Mouse (Mus musculus) stomach, embryonic 14.5 days (tissue): ENCODE results near the gene Sept3. TPM values are rescaled to one million over a fixed set of nuclear protein-coding genes. Genes with fewer than 3 reads are reported as not detected.

Experiments
- ATAC-seq: fragments of 200-750 bp; cut with Nextera tagmentation; 2 replicates; pipeline ENCODE4 v1.8.0; 2017; ENCODE audit warnings: low read depth, moderate TSS enrichment; ENCODE audit not compliant: insufficient number of reproducible peaks, insufficient read depth, low FRiP score
- H3K27ac ChIP-seq: fragments of 300-500 bp; sonication (generic); 2 replicates; pipeline ENCODE4 v1.5.1; 2014; ENCODE audit warnings: mild to moderate bottlenecking, low read length, moderate library complexity, mixed read lengths
- H3K27me3 ChIP-seq: fragments of 300-500 bp; sonication (generic); 2 replicates; pipeline ENCODE4 v1.6.1; 2014; ENCODE audit warnings: low read length, control low read depth, mixed read lengths; ENCODE audit not compliant: control insufficient read depth, insufficient read depth
- H3K36me3 ChIP-seq: fragments of 300-500 bp; sonication (generic); 2 replicates; pipeline ENCODE4 v1.6.1; 2014; ENCODE audit warnings: mild to moderate bottlenecking, control low read depth, low read length, moderate library complexity, mixed read lengths; ENCODE audit not compliant: control insufficient read depth, insufficient read depth
- H3K4me1 ChIP-seq: fragments of 300-500 bp; sonication (generic); 2 replicates; pipeline ENCODE4 v1.6.1; 2014; ENCODE audit warnings: low read length, control low read depth, mixed read lengths; ENCODE audit not compliant: control insufficient read depth, insufficient read depth
- H3K4me2 ChIP-seq: fragments of 300-500 bp; sonication (generic); replicated peaks from 2 replicates; pipeline ENCODE4 v1.6.1; 2014; ENCODE audit warnings: low read depth, low read length, control low read depth
- H3K4me3 ChIP-seq: fragments of 300-500 bp; sonication (generic); 2 replicates; pipeline ENCODE4 v1.5.1; 2014; ENCODE audit warnings: low read depth, low read length, control low read depth
- H3K9ac ChIP-seq: fragments of 300-500 bp; sonication (generic); replicated peaks from 2 replicates; pipeline ENCODE4 v1.6.1; 2014; ENCODE audit warnings: low read depth, mild to moderate bottlenecking, control low read depth, low read length, moderate library complexity, mixed read lengths
- H3K9me3 ChIP-seq: fragments of 300-500 bp; sonication (generic); 2 replicates; pipeline ENCODE4 v1.6.1; 2016; ENCODE audit warnings: low read depth, low read length, control low read depth; ENCODE audit not compliant: control insufficient read depth
- WGBS: fragments of 180-500 bp; shearing (Covaris S2); extraction: QIAGEN DNeasy Blood & Tissue Kit; methylation state at CpG from one replicate; pipeline ENCODE4 v1.1.7; 2014; 5-methylcytosine and 5-hydroxymethylcytosine counted together
- polyA plus RNA-seq: library from polyadenylated mRNA; unstranded; fragments of >200 nt; fragmentation: Nextera tagmentation; extraction: Ambion mirVana; gene quantifications from 2 replicates; pipeline ENCODE4 v1.2.1, GENCODE M21; 2014

Sept3 gene
- polyA plus RNA-seq, 1 experiment from 2014 or later = 16.1 TPM

DNA sequence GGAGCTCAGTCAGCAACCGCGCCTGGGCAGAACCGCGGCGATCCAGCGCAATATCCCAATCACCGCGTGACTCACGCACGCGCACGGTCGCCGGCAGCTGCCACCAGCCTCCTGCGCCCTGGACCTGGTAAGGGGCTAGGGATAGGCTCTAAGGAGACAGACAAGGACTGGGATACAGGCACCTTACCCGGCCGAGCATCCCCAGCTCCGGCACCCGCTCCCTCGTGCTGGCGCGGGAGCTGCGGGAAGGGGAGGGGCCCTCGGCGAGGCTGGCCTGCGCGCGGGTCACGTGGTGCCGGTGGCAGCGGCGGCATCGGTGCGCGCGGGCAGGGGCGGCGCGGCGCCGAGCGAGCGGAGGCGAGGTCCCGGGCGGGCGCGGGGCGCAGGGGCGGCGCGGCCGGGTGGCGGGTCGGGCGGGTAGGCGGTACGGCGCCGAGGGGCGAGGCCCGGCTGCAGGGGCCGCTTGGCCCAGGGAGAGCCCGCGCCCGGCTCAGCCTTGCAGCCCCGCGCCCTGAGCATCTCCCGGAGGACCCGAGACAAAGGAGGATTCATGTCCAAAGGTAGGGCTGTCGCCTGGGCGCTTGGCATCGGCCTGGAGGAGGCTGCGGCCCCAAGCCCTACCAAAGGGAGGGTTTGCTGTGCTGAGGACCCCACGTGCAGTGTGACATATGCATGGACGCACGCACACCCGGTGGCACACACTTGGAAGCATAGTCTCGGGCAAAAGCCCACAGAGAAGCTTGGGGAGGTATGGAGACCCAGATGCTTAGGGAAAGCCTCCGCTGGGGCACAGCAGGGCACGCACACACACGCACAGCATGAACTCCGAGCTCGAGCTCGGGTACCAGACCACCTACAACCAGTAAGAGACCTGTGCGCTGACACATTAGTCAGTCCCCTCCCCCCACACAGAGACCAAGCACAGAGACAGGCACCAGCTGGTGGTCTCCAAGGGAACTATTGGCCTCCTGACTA, 521 bp downstream of the Sept3 start:
- 1% methylated on average over 67 of the region's 86 CpGs for WGBS
- peak; percentile 39; the same call in 1 of the 2 replicates for ATAC-seq
- Histone ChIP-seq H3K27me3 (peaks cover 6% of the 10 kb centered on the region), H3K27ac (peak overlapping the region; percentile 1; the same call in 1 of the 2 replicates), H3K4me1 (peaks cover 13% of the 10 kb centered on the region; the same call in 1 of the 2 replicates), H3K9ac (peak overlapping the region; percentile 58), H3K4me2 (peak overlapping the region; percentile 82), H3K9me3 (no peaks in the 10 kb centered on the region), H3K4me3 (peak overlapping the region; percentile 47), H3K36me3 (no peaks in the 10 kb centered on the region; the same call in 1 of the 2 replicates)

- no peaks in the 10 kb centered on the region for H3K9me3 ChIP-seq
- 63% methylated on average over 5 of the region's 5 CpGs for WGBS
- peaks cover 6% of the 10 kb centered on the region for H3K27me3 ChIP-seq
- no peak overlapping the region for H3K4me2 ChIP-seq
- no peak for ATAC-seq
- no peaks in the 10 kb centered on the region; the same call in 1 of the 2 replicates for H3K36me3 ChIP-seq
- H3K9ac ChIP-seq = no peak overlapping the region
- H3K27ac ChIP-seq = no peak overlapping the region
- no peak overlapping the region for H3K4me3 ChIP-seq
- H3K4me1 ChIP-seq = peaks cover 13% of the 10 kb centered on the region; the same call in 1 of the 2 replicates
These were observed 2.9 kb downstream of the Sept3 start for GRCm38 (mm10) chr15:82277591-82277990.

GRCm38 (mm10) chr15:82280638-82281037, 5.9 kb downstream of the Sept3 start:
- Histone ChIP-seq H3K27ac (no peak overlapping the region), H3K9ac (no peak overlapping the region), H3K36me3 (peaks cover 3% of the 10 kb centered on the region; the same call in 1 of the 2 replicates), H3K9me3 (no peaks in the 10 kb centered on the region), H3K27me3 (no peaks in the 10 kb centered on the region), H3K4me2 (no peak overlapping the region), H3K4me1 (peaks cover 5% of the 10 kb centered on the region; the same call in 1 of the 2 replicates), H3K4me3 (no peak overlapping the region)
- 76% methylated on average over 4 of the region's 4 CpGs for WGBS
- no peak for ATAC-seq

DNA sequence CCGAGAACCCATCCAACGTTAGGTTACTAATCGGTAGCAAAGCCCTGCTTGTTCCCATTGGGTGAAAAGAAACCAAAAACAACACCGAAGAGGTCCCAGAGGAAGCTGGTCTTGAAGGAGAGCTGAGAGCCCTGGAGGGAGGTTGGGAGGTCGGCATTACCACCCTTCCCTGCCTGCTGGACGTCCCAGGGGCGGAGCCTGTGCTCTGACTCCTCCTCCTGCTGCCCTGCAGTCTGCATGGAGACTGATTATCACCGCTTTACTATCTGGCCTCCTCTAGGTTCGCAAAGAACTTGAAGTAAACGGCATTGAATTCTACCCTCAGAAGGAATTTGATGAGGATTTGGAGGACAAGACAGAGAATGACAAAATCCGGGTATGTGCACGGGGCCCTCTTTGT, 11.5 kb downstream of the Sept3 start:
- Histone ChIP-seq H3K4me3 (no peak overlapping the region), H3K27me3 (no peaks in the 10 kb centered on the region), H3K9ac (no peak overlapping the region), H3K36me3 (peaks cover 3% of the 10 kb centered on the region), H3K4me1 (no peaks in the 10 kb centered on the region), H3K4me2 (no peak overlapping the region), H3K9me3 (no peaks in the 10 kb centered on the region), H3K27ac (no peak overlapping the region)
- WGBS = 56% methylated on average over 12 of the region's 12 CpGs
- no peak for ATAC-seq

DNA sequence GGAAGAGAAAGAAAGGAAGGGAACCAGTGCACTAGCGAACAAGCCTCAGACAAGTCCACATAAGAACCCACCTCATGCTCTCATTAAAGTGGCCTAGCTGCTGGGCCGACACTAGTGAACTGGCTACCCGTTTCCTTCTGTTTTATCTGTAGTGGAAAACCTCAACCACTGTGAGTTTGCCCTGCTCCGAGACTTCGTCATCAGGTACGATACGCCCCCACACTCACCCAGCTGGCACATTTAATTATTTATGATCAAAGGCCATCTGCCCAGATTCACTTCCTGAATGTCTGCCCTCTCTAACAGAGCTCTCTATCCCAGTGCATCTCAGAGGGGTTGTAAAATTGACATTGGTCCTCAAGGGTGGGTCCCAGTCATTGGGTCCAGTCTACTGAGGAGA, 15.6 kb downstream of the Sept3 start:
- no peaks in the 10 kb centered on the region for H3K27me3 ChIP-seq
- no peak overlapping the region for H3K4me2 ChIP-seq
- peaks cover 10% of the 10 kb centered on the region; the same call in 1 of the 2 replicates for H3K4me1 ChIP-seq
- no peak overlapping the region for H3K4me3 ChIP-seq
- 92% methylated on average over 7 of the region's 7 CpGs for WGBS
- no peak overlapping the region for H3K9ac ChIP-seq
- H3K36me3 ChIP-seq = no peaks in the 10 kb centered on the region; the same call in 1 of the 2 replicates
- no peak overlapping the region for H3K27ac ChIP-seq
- ATAC-seq = no peak
- no peaks in the 10 kb centered on the region for H3K9me3 ChIP-seq

DNA sequence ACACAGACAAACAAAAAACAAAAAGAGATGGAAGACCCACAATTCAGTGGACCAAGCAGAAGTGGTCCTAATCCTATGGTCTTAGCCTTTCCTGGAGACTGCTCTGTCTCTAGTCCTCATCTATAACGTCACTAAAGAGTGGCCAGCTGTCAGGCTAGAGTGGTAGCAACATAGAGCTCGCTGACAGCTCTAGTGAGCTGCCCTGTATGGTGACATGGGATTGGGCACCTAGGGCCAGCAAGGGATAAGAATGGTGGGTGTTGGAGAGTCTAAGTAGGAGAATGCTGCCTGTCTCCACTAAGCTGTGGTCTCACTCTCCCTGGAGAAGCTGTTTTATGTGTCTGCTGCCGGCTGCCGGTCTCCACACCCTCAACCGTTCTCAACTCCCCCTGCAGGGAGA, 18.2 kb downstream of the Sept3 start:
- no peak for ATAC-seq
- no peaks in the 10 kb centered on the region for H3K9me3 ChIP-seq
- peak overlapping the region; percentile 5; the same call in 1 of the 2 replicates for H3K4me2 ChIP-seq
- H3K4me1 ChIP-seq = peaks cover 10% of the 10 kb centered on the region; the same call in 1 of the 2 replicates
- H3K9ac ChIP-seq = no peak overlapping the region
- no peaks in the 10 kb centered on the region for H3K27me3 ChIP-seq
- no peak overlapping the region for H3K27ac ChIP-seq
- H3K4me3 ChIP-seq = no peak overlapping the region
- WGBS = 20% methylated on average over 5 of the region's 5 CpGs
- H3K36me3 ChIP-seq = no peaks in the 10 kb centered on the region

DNA sequence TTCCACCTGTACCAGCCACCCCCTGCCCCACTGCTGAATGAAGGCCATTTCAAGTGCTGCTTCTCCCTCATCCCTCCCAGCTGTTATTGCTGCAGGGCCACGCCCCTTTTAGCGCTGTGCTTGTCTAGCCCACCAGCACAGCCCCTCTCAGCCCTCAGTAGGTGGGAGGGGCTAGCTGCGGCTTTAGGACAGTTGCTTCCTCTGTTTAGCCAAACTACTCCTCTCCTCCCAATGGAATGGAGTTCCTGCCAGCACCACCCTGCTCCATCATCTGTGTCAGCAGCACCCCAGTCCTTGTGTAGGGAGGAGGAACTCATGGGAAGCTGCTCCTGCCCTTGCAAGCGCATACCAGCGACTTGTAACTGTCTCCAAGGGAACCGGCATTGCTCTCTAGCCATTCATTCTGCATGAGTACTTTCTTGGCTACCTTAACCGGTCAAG, 18.6 kb downstream of the Sept3 start:
- H3K4me1 ChIP-seq = peaks cover 10% of the 10 kb centered on the region; the same call in 1 of the 2 replicates
- WGBS = 6% methylated on average over 7 of the region's 7 CpGs
- no peaks in the 10 kb centered on the region for H3K9me3 ChIP-seq
- no peaks in the 10 kb centered on the region for H3K27me3 ChIP-seq
- no peak overlapping the region for H3K27ac ChIP-seq
- H3K36me3 ChIP-seq = no peaks in the 10 kb centered on the region
- no peak overlapping the region for H3K4me3 ChIP-seq
- H3K9ac ChIP-seq = no peak overlapping the region
- peak; percentile 65; the same call in 1 of the 2 replicates for ATAC-seq
- peak overlapping the region; percentile 5; the same call in 1 of the 2 replicates for H3K4me2 ChIP-seq

- no peak for ATAC-seq
- H3K27ac ChIP-seq = no peak overlapping the region
- peaks cover 10% of the 10 kb centered on the region; the same call in 1 of the 2 replicates for H3K4me1 ChIP-seq
- H3K27me3 ChIP-seq = no peaks in the 10 kb centered on the region
- H3K9me3 ChIP-seq = no peaks in the 10 kb centered on the region
- no peak overlapping the region for H3K9ac ChIP-seq
- 42% methylated on average over 8 of the region's 8 CpGs for WGBS
- H3K36me3 ChIP-seq = no peaks in the 10 kb centered on the region
- no peak overlapping the region for H3K4me2 ChIP-seq
- no peak overlapping the region for H3K4me3 ChIP-seq
These were observed 19.4 kb downstream of the Sept3 start for GRCm38 (mm10) chr15:82294059-82294458.
